Mouse (Mus musculus) G1E (cell line): ENCODE data around the gene G0s2. TPM values are rescaled to one million over a fixed set of nuclear protein-coding genes. Genes with fewer than 3 reads are reported as not detected.

Source experiments
- ATAC-seq: 2 replicates; pipeline ENCODE4 v1.8.0; 2016; ENCODE audit warnings: mild to moderate bottlenecking; ENCODE audit not compliant: insufficient number of reproducible peaks, poor library complexity, low FRiP score, severe bottlenecking; ENCODE audit errors: extremely low read depth
- DNase-seq: peaks from one replicate; pipeline ENCODE4 v3.0.0; 2012; ENCODE audit warnings: low spot score
- H3K27me3 ChIP-seq: 2 replicates; pipeline ENCODE4 v1.6.1; 2012; ENCODE audit warnings: mild to moderate bottlenecking, low read length, inconsistent platforms; ENCODE audit not compliant: insufficient read depth
- H3K36me3 ChIP-seq: replicated peaks from 2 replicates; pipeline ENCODE3; 2012; ENCODE audit warnings: mild to moderate bottlenecking, inconsistent platforms
- H3K4me1 ChIP-seq: 2 replicates; pipeline ENCODE4 v1.6.1; 2012; ENCODE audit warnings: low read depth, low read length, inconsistent platforms, mixed read lengths; ENCODE audit not compliant: insufficient read depth
- H3K4me3 ChIP-seq: 2 replicates; pipeline ENCODE4 v1.5.1; 2012; ENCODE audit warnings: low read depth, mild to moderate bottlenecking, inconsistent platforms, low read length, moderate library complexity, mixed read lengths
- H3K9me3 ChIP-seq: replicated peaks from 2 replicates; pipeline ENCODE4 v1.6.1; 2012; ENCODE audit warnings: inconsistent platforms
- CTCF ChIP-seq: IDR thresholded peaks from 2 replicates; pipeline ENCODE4 v1.5.1; 2012; ENCODE audit warnings: low read depth, low read length, inconsistent platforms, mixed read lengths
- GATA1 ChIP-seq: IDR thresholded peaks from 2 replicates; pipeline ENCODE4 v1.6.1; 2012; ENCODE audit warnings: borderline replicate concordance, low read length, inconsistent platforms, mixed read lengths
- GATA2 ChIP-seq: IDR thresholded peaks from 2 replicates; pipeline ENCODE4 v1.6.1; 2012; ENCODE audit warnings: low read depth, low read length, inconsistent platforms, borderline replicate concordance
- POLR2AphosphoS5 ChIP-seq: IDR thresholded peaks from 2 replicates; pipeline ENCODE4 v1.6.1; 2012; ENCODE audit warnings: low read depth, low read length, inconsistent platforms; ENCODE audit not compliant: insufficient replicate concordance
- TAL1 ChIP-seq: conservative IDR thresholded peaks from 2 replicates; pipeline ENCODE4 v1.6.1; 2012; ENCODE audit warnings: low read depth, low read length, inconsistent platforms, mixed read lengths
- polyA plus RNA-seq: library from polyadenylated mRNA; stranded (reverse); fragments of >175 nt; gene quantifications from 2 replicates; pipeline ENCODE4 v1.2.3, GENCODE M21; 2012
- total RNA-seq, 2 experiments: library from RNA; stranded (forward) in 1 of 2; stranded (reverse) in 1 of 2; fragments of 200-1000 nt in 1 of 2; fragments of >200 nt in 1 of 2; fragmentation: Nextera tagmentation in 1 of 2; gene quantifications; 2 replicates each; pipeline ENCODE4 v1.2.3; 2014 to 2017

Gene G0s2
- total and polyA plus RNA-seq, 3 experiments = not detected

- ATAC-seq (no peak), DNase-seq (no peak)
- Histone ChIP-seq H3K27me3 (0 out of 2 replicates have a peak, but pooled peaks cover 4% of the 10 kb centered on the region), H3K4me3 (no peak overlapping the region), H3K9me3 (no peaks in the 10 kb centered on the region), H3K36me3 (no peaks in the 10 kb centered on the region), H3K4me1 (0 out of 2 replicates have a peak, but pooled peaks cover 5% of the 10 kb centered on the region)
- no peak for TF ChIP-seq POLR2AphosphoS5
- TF ChIP-seq GATA1 = no peak
- no peak for TF ChIP-seq TAL1
- no peak for TF ChIP-seq GATA2
- no peak for TF ChIP-seq CTCF
Measured at GRCm38 (mm10) chr1:193234130-193234645, 38.8 kb downstream of the G0s2 start.

- H3K4me3 ChIP-seq = no peak overlapping the region
- no peak for TF ChIP-seq POLR2AphosphoS5
- TF ChIP-seq TAL1 = no peak
- TF ChIP-seq CTCF = no peak
- TF ChIP-seq GATA1 = no peak
- TF ChIP-seq GATA2 = no peak
- 0 out of 2 replicates have a peak, but pooled peaks cover 4% of the 10 kb centered on the region for H3K27me3 ChIP-seq
- H3K9me3 ChIP-seq = no peaks in the 10 kb centered on the region
- H3K36me3 ChIP-seq = no peaks in the 10 kb centered on the region
- DNase-seq (no peak), ATAC-seq (no peak)
- H3K4me1 ChIP-seq = 0 out of 2 replicates have a peak, but pooled peaks cover 5% of the 10 kb centered on the region
Measured at GRCm38 (mm10) chr1:193232732-193233131, 40.3 kb downstream of the G0s2 start.

- TF ChIP-seq GATA1 (no peak), GATA2 (no peak), TAL1 (no peak), POLR2AphosphoS5 (no peak), CTCF (no peak)
- no peak overlapping the region for H3K4me3 ChIP-seq
- no peaks in the 10 kb centered on the region for H3K9me3 ChIP-seq
- DNase-seq (no peak), ATAC-seq (peak; percentile 34; the same call in 1 of the 2 replicates)
- 0 out of 2 replicates have a peak, but pooled peaks cover 5% of the 10 kb centered on the region for H3K4me1 ChIP-seq
- H3K27me3 ChIP-seq = 0 out of 2 replicates have a peak, but pooled peaks cover 4% of the 10 kb centered on the region
- no peaks in the 10 kb centered on the region for H3K36me3 ChIP-seq
Measured at GRCm38 (mm10) chr1:193230935-193231334, 42.1 kb downstream of the G0s2 start.

- Histone ChIP-seq H3K36me3 (no peaks in the 10 kb centered on the region), H3K9me3 (no peaks in the 10 kb centered on the region), H3K4me1 (0 out of 2 replicates have a peak, but pooled peaks cover 5% of the 10 kb centered on the region), H3K4me3 (no peak overlapping the region), H3K27me3 (0 out of 2 replicates have a peak, but pooled peaks cover 4% of the 10 kb centered on the region)
- TF ChIP-seq TAL1 (no peak), CTCF (no peak), GATA2 (no peak), GATA1 (no peak), POLR2AphosphoS5 (no peak)
- ATAC-seq (no peak), DNase-seq (no peak)
Measured at GRCm38 (mm10) chr1:193230531-193230930, 42.5 kb downstream of the G0s2 start.

- Histone ChIP-seq H3K4me1 (0 out of 2 replicates have a peak, but pooled peaks cover 5% of the 10 kb centered on the region), H3K4me3 (no peak overlapping the region), H3K27me3 (0 out of 2 replicates have a peak, but pooled peaks cover 4% of the 10 kb centered on the region), H3K36me3 (no peaks in the 10 kb centered on the region), H3K9me3 (no peaks in the 10 kb centered on the region)
- ATAC-seq = no peak
- TF ChIP-seq GATA2 (no peak), POLR2AphosphoS5 (no peak), TAL1 (no peak)
- DNase-seq = no peak
Measured at GRCm38 (mm10) chr1:193229570-193229969, 43.4 kb downstream of the G0s2 start.

GRCm38 (mm10) chr1:193227537-193227936 lies 45.5 kb downstream of the G0s2 start:
- no peaks in the 10 kb centered on the region for H3K9me3 ChIP-seq
- ATAC-seq (no peak), DNase-seq (no peak)
- no peak overlapping the region for H3K4me3 ChIP-seq
- no peaks in the 10 kb centered on the region for H3K36me3 ChIP-seq
- TF ChIP-seq TAL1 (no peak), POLR2AphosphoS5 (no peak), GATA1 (no peak), CTCF (no peak), GATA2 (no peak)
- H3K4me1 ChIP-seq = 0 out of 2 replicates have a peak, but pooled peaks cover 5% of the 10 kb centered on the region
- H3K27me3 ChIP-seq = 0 out of 2 replicates have a peak, but pooled peaks cover 6% of the 10 kb centered on the region
